Mouse (Mus musculus): Measurements from ENCODE around the gene Rhobtb1.

The Rhobtb1 gene

GRCm38 (mm10) chr10:69247311-69248033, 96.2 kb downstream of the Rhobtb1 start:
- DNase-seq (ENCODE audit: low read depth) = no peak

- DNase-seq (ENCODE audit: low read depth) = no peak
These were observed 97.3 kb downstream of the Rhobtb1 start for GRCm38 (mm10) chr10:69248261-69249160.

DNA sequence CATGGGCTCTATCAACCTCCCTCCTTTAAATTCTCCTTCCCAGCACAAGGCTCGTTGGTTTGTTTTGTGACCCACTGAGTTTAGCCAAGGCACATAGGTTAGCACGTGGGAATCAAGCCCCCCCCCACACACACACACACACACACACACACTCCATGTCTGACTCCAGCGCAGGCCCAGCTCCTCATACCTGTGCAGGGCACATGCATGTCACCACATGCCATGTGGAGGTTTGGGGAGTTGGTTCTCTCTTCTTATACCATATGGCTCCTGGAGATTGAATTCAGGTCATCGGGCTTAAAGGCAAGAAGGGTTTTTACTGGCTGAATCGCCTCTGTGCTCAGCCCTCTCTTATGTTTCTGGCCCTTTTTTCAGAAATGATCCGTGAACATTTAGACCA, 100.0 kb downstream of the Rhobtb1 start:
- no peak for DNase-seq (ENCODE audit: low read depth)

DNA sequence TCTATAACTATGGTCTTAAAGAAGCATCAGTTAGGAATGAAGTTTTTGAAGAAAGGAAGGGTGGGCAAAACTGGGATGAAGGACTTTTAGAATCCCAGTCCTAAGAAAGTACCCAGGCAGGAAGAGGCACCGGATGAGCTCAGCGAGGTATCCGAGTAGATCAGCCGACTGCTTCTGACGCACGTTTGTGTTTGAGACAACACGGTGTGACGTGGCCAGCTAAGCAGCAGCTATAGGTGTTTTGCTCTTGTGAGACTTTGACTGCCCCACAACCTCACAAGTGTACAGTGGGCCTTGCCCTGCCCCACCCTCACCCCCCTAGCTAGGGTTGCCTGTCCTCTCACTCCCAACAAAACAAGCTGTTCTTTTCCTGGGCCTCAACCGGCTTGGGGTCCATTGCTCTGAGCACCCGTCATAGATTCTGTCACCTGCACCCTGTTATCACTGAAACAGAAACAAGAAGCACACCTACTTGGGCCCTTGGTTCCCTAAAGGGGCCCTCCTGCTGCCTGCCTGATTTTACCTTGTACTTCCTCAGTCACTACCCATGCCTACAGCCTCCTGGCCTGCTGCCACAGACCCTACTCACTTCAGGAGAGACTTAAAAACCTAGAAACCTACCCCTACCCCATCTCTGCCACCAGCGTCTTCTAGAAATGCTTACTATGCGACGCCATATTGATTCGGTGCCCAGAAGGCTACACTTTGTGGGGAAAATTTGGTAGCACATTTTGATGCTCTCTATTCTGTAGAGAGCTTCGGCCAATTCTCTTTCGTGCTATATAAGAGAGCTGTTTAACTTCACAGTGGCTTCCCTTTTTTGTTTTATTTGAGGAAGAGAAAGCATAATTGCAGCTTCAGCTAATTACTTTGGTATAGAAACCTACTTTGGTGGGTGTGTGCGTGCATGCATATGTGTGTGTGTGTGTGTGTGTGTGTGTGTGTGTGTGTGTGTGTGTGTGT, 101.2 kb downstream of the Rhobtb1 start:
- DNase-seq (ENCODE audit: low read depth) = no peak

GRCm38 (mm10) chr10:69253075-69253685, 101.9 kb downstream of the Rhobtb1 start:
- DNase-seq (ENCODE audit: low read depth) = no peak

- DNase-seq (ENCODE audit: low read depth) = no peak
These were observed 102.4 kb downstream of the Rhobtb1 start for GRCm38 (mm10) chr10:69253686-69254080.

DNA sequence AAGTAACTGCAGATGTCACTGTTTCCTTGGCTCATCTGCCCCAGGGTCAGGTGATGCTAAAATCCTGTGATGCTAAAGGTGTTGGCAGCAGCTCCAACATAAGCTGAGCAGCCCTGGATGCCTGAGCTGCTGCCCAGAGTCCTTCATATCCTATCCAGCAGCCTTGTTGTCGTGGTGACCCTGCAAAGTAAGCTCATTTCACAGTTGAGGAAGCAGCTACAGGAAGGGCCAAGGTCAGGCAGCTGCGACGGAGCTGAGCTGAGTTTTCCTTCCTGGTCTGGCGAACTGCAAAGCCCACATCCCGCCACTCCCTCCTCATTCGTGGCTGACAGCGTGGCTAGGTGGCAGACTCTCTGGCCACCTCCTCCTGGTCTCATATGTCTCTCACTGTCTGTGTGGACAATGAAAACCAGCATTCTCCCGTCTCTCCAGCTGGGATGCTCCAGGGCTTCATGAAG, 103.2 kb downstream of the Rhobtb1 start:
- DNase-seq (ENCODE audit: low read depth) = no peak

GRCm38 (mm10) chr10:69255594-69255993, 104.4 kb downstream of the Rhobtb1 start:
- no peak for DNase-seq (ENCODE audit: low read depth)

GRCm38 (mm10) chr10:69257592-69258133, 106.4 kb downstream of the Rhobtb1 start:
- no peak for DNase-seq (ENCODE audit: low read depth)

DNA sequence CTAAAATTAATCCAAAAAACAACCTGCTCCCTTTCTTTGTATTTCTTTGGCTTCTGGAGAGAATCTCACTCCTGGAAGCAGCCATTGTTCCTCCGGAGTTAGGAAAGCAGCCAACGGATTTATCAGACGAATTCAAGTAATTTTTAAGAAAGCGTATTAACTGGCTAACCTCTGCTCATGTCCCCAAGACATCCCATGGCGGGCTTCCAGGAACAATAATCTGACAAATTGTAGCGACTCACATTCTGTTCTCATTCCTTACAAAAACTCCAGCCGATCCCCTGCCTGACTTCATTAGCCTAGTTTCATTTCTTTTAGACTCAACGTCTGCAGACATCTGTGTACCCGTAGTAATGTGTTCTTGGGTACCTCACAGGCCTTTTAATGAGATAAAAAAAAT, 107.4 kb downstream of the Rhobtb1 start:
- no peak for DNase-seq (ENCODE audit: low read depth)

- DNase-seq (ENCODE audit: low read depth) = no peak
These were observed 107.9 kb downstream of the Rhobtb1 start for GRCm38 (mm10) chr10:69259161-69259560.

GRCm38 (mm10) chr10:69259929-69260328, 108.7 kb downstream of the Rhobtb1 start:
- DNase-seq (ENCODE audit: low read depth) = no peak

- DNase-seq (ENCODE audit: low read depth) = no peak
These were observed 111.9 kb downstream of the Rhobtb1 start for GRCm38 (mm10) chr10:69262918-69263822.

DNA sequence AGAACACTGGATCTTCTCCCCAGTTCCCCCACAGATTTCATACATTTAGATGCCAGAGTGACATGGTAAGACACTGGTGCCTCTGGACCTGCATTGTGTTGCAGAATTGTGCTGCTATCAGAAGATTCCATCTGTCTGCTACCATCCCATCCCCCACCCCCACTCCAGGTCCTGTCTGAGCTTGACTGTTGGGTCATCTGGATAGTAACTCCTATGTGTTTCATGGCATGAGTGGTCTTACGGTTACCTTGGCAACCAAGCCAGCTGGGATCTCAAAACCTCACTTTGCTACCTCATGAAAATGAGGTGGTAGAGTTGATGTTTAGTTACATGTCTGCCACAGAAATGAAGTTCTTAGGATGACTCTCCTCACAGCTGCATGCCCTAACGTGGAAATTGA, 112.7 kb downstream of the Rhobtb1 start:
- DNase-seq (ENCODE audit: low read depth) = no peak

GRCm38 (mm10) chr10:69265421-69265820, 114.2 kb downstream of the Rhobtb1 start:
- no peak for DNase-seq (ENCODE audit: low read depth)

- DNase-seq (ENCODE audit: low read depth) = no peak
These were observed 116.9 kb downstream of the Rhobtb1 start for GRCm38 (mm10) chr10:69268061-69268643.

- DNase-seq (ENCODE audit: low read depth) = no peak
These were observed 120.2 kb downstream of the Rhobtb1 start for GRCm38 (mm10) chr10:69271436-69271835.

DNA sequence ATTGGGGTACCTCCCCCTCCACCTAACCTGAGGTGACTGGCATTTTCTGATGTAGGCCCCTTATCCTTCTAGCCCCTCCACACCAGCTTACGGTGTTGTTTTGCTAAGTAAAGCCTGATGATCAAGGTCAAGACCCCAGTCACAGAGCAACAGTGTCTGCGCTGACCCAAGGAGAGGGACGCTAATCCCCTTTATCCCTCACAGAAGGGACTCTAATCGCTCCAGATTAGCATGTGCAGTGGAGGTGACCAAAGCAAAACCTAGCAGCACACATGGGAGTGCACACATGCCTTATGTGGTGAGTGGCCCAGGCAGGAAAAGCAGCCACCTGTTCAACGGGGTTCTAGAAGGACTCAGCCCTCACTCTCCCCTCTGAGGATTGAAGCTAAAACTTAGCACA, 123.0 kb downstream of the Rhobtb1 start:
- no peak for DNase-seq (ENCODE audit: low read depth)

DNA sequence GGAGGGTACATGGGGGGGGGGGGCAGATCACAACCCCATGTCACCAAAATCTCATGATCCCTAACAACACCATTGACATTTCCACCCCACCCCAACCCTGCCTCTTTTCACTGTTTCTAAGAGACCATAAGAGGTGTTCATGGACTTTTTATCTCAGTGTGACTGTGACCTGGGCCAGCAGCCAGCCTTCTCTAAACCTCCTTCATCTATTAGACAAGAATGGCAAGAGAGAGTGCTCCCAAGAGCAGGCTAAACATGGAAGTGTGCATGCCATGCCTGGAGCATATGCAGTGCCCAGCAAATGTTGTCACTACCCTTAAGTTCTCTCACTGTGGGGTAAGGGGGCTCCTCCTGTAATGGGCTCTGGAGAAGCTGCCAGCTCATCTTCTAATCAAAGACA, 123.5 kb downstream of the Rhobtb1 start:
- no peak for DNase-seq (ENCODE audit: low read depth)
